Mouse (Mus musculus) urinary bladder, postnatal 4 days (tissue): ENCODE measurements around the gene Sclt1.
"Not testable (repeated sequence)": the region's sequence is repeated elsewhere in the genome, so short reads cannot be mapped to it uniquely, and the experiment has no call there.

ENCODE experiments used
- DNase-seq, 2 experiments: peaks; one replicate each; pipeline ENCODE4 v3.0.0; 2021 to 2022; ENCODE audit warnings: low spot score in 2 of 2

The Sclt1 gene

GRCm38 (mm10) chr3:41742278-41742934 is at the start of gene Sclt1, which contains the start of gene D3Ertd751e:
Sclt1 (minus strand) TSS chr3:41742514.
D3Ertd751e (plus strand) TSS chr3:41742611.
- peak; percentile 94 to 97 for DNase-seq

GRCm38 (mm10) chr3:41762091-41762490 is 19.8 kb upstream of the Sclt1 start:
- no peak for DNase-seq

- DNase-seq: no peak
Observed at GRCm38 (mm10) chr3:41754556-41754955, 12.2 kb upstream of the Sclt1 start.

- DNase-seq: no peak
Observed at GRCm38 (mm10) chr3:41743436-41743835, 1.1 kb upstream of the Sclt1 start.

GRCm38 (mm10) chr3:41741601-41742277 is 575 bp downstream of the Sclt1 start:
- no peak for DNase-seq

GRCm38 (mm10) chr3:41695681-41696080 is 46.6 kb downstream of the Sclt1 start:
- DNase-seq: no peak

- no peak for DNase-seq
Observed at GRCm38 (mm10) chr3:41692440-41693142, 49.7 kb downstream of the Sclt1 start.

- DNase-seq: not testable (repeated sequence)
Observed at GRCm38 (mm10) chr3:41690114-41690640, 52.1 kb downstream of the Sclt1 start.

GRCm38 (mm10) chr3:41686396-41686795 is 55.9 kb downstream of the Sclt1 start:
- no peak for DNase-seq

- DNase-seq: no peak
Observed at GRCm38 (mm10) chr3:41682084-41682483, 60.2 kb downstream of the Sclt1 start.

- DNase-seq: no peak
Observed at GRCm38 (mm10) chr3:41676648-41677047, 65.7 kb downstream of the Sclt1 start.

- DNase-seq: no peak
Observed at GRCm38 (mm10) chr3:41674778-41675177, 67.5 kb downstream of the Sclt1 start.

GRCm38 (mm10) chr3:41655642-41656041 is 86.7 kb downstream of the Sclt1 start:
- no peak for DNase-seq

- no peak for DNase-seq
Observed at GRCm38 (mm10) chr3:41620971-41621370, 121.3 kb downstream of the Sclt1 start.

- no peak for DNase-seq
Observed at GRCm38 (mm10) chr3:41618488-41618887, 123.8 kb downstream of the Sclt1 start.

- no peak for DNase-seq
Observed at GRCm38 (mm10) chr3:41618036-41618435, 124.3 kb downstream of the Sclt1 start.

GRCm38 (mm10) chr3:41614230-41614985 is 127.9 kb downstream of the Sclt1 start:
- DNase-seq: no peak

GRCm38 (mm10) chr3:41613706-41614105 is 128.6 kb downstream of the Sclt1 start:
- DNase-seq: no peak

GRCm38 (mm10) chr3:41612211-41612610 is 130.1 kb downstream of the Sclt1 start:
- no peak for DNase-seq

- no peak for DNase-seq
Observed at GRCm38 (mm10) chr3:41609071-41609470, 133.2 kb downstream of the Sclt1 start.

GRCm38 (mm10) chr3:41607467-41607866 is 134.8 kb downstream of the Sclt1 start:
- no peak for DNase-seq

GRCm38 (mm10) chr3:41607050-41607449 is 135.3 kb downstream of the Sclt1 start:
- DNase-seq: no peak
